Comparison of ENCODE assay signal across 8 mouse cellular contexts in the genomic region with DNA sequence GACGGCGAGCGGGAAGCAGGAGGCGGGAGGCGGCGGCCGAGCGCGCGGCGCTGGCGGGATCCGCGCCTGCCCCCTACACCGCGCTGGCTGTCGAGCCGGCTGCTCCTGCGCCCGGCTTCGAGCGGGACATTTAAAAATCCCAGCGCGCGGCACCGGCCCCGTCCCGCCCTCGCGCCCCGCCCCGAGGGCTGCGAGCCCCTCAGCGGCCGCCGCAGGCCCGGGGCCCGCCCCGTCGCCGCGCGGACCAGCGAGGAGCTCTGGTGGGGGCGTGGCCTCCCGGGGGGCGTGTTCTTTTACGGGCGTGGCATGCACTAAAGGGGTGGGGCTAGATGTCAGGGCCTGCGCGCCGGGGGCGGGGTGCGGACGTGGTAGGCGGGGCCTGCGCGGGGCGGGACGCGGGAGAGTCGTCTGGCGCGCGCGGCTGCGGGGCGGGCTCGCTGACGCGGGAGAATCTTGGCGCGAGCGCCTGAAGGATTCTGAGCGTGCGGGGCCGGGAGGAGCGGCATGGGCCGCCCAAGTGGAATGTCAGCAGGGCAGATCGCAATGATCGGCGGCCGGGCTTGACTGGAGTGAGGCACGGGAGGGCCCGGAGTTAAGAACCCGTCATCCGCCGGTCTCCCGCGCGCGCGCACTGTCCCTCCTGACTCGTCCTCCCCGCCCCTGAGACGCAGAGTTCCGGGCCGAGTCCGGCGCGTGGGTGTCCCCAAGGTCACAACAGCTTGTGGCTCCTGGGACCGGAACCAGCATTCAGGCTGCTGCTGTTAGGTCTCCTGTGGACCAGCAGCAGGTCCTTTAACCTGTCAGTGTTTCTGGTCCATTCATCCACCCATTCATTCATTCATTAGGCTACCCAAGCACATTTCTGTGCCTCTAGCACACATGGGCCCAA. TPM values are rescaled to one million over a fixed set of nuclear protein-coding genes. Genes with fewer than 3 reads are reported as not detected.
DNase-seq lines count a peak whose midpoint lies in the region; ATAC-seq lines count a peak whose summit lies in the region.

A gene (minus strand): TSS at position 164 of the 889 bp plus-strand sequence.

- peak; percentile 96 for DNase-seq in ZHBTc4 (ENCODE audit: low read depth, low spot score)
- DNase-seq in gastrocnemius, adult 8-10 months (ENCODE audit: low spot score in 2 of 2), result peak; percentile 98 to 99
- DNase-seq in induced T-regulatory cell, adult 2 months (ENCODE audit: low read depth), result peak; percentile 98
- peak; percentile 93 to 98 for DNase-seq in left cerebral cortex, adult 9 months (ENCODE audit: low spot score in 2 of 2)
- peak; percentile 99 for DNase-seq in right cerebral cortex, postnatal 14 days
- DNase-seq in urinary bladder, postnatal 36 days (ENCODE audit: low spot score in 2 of 2), result peak; percentile 99

- ATAC-seq in common myeloid progenitor, adult 5-6 weeks (replicated peaks; ENCODE audit: low read depth, poor library complexity, severe bottlenecking), result peak; percentile 71
- ATAC-seq in megakaryocyte progenitor cell, adult 5-6 weeks (replicated peaks; ENCODE audit: poor library complexity), result peak; percentile 75

RNA-seq across cellular contexts. Expression of the gene that starts here (rescaled TPM):
- total RNA-seq in common myeloid progenitor, adult 5-6 weeks (2017), result 36.2 and 40.1 TPM in 2 replicates
- total RNA-seq in gastrocnemius, adult 8-10 months (2022), result 1 to 10 TPM in 1 of 4 experiments, under 1 TPM in 3; 0.13 to 1.1 (median 0.23) TPM
- total RNA-seq in megakaryocyte progenitor cell, adult 5-6 weeks (2015), result 17.0 and 20.3 TPM in 2 replicates
- 29.3 and 32.4 TPM in 2 replicates for total RNA-seq in megakaryocyte progenitor cell, adult 5-6 weeks (2017)

Comparison
In these comparisons a context has a peak if more than half of its experiments do, and no peak if none do; other contexts are left out.
1. Peak in every context shown above with its lines: DNase-seq and ATAC-seq.
2. RNA of the gene that starts here (total RNA-seq): 36.2 to 40.1 TPM in common myeloid progenitor, adult 5-6 weeks and 17.0 to 32.4 TPM in megakaryocyte progenitor cell, adult 5-6 weeks; 0.13 to 1.1 TPM in gastrocnemius, adult 8-10 months; every median in the first group is over 4 times any median in the second.